Mouse (Mus musculus): ENCODE results near the gene Prc1. TPM values are rescaled to one million over a fixed set of nuclear protein-coding genes. Genes with fewer than 3 reads are reported as not detected.

Prc1 gene
- polyA plus RNA-seq, 2 experiments, result 79.9 to 111 TPM

GRCm38 (mm10) chr7:80315733-80316132 is 21.5 kb downstream of the Prc1 start:
- ATAC-seq (ENCODE audit: low FRiP score, low read depth) (no peak), DNase-seq (ENCODE audit: low spot score) (no peak)
- no peak for TF ChIP-seq POLR2A (IDR thresholded peaks at IDR 0.05; ENCODE audit: borderline replicate concordance, extremely low read depth, insufficient read depth, insufficient read length)
- Histone ChIP-seq H3K4me2 (replicated peaks; ENCODE audit: low read depth, low read length, severe bottlenecking) (no peak overlapping the region), H3K4me3 (replicated peaks; ENCODE audit: low read length) (no peak overlapping the region), H3K36me3 (ENCODE audit: control insufficient read depth, insufficient read depth, low read length) (peaks cover 74% of the 10 kb centered on the region), H3K27me3 (ENCODE audit: control insufficient read depth, insufficient read depth, low read length) (no peaks in the 10 kb centered on the region), H3K4me1 (ENCODE audit: control insufficient read depth, insufficient read depth, low read length) (no peaks in the 10 kb centered on the region), H3K27ac (replicated peaks; ENCODE audit: low read depth, low read length) (no peak overlapping the region), H3K9ac (ENCODE audit: low read depth, low read length, severe bottlenecking) (no peak overlapping the region), H3K9me3 (ENCODE audit: control insufficient read depth, low read length) (no peaks in the 10 kb centered on the region)
- 86% methylated on average over 2 of the region's 2 CpGs for WGBS

- no peak overlapping the region for H3K27ac ChIP-seq (replicated peaks; ENCODE audit: low read depth, low read length)
- ATAC-seq (ENCODE audit: low FRiP score, low read depth) (no peak), DNase-seq (ENCODE audit: low spot score) (no peak)
- no peak overlapping the region for H3K4me2 ChIP-seq (replicated peaks; ENCODE audit: low read depth, low read length, severe bottlenecking)
- H3K4me3 ChIP-seq (replicated peaks; ENCODE audit: low read length), result no peak overlapping the region
- WGBS, result 58% methylated on average over 1 of the region's 1 CpGs
- no peaks in the 10 kb centered on the region for H3K27me3 ChIP-seq (ENCODE audit: control insufficient read depth, insufficient read depth, low read length)
- no peaks in the 10 kb centered on the region for H3K9me3 ChIP-seq (ENCODE audit: control insufficient read depth, low read length)
- TF ChIP-seq POLR2A (IDR thresholded peaks at IDR 0.05; ENCODE audit: borderline replicate concordance, extremely low read depth, insufficient read depth, insufficient read length), result no peak
- H3K9ac ChIP-seq (ENCODE audit: low read depth, low read length, severe bottlenecking), result no peak overlapping the region
- H3K4me1 ChIP-seq (ENCODE audit: control insufficient read depth, insufficient read depth, low read length), result no peaks in the 10 kb centered on the region
- H3K36me3 ChIP-seq (ENCODE audit: control insufficient read depth, insufficient read depth, low read length), result peaks cover 61% of the 10 kb centered on the region
These were observed 23.3 kb downstream of the Prc1 start for GRCm38 (mm10) chr7:80317439-80318115.

- H3K9ac ChIP-seq (ENCODE audit: low read depth, low read length, severe bottlenecking), result no peak overlapping the region
- peaks cover 50% of the 10 kb centered on the region for H3K36me3 ChIP-seq (ENCODE audit: control insufficient read depth, insufficient read depth, low read length)
- no peak overlapping the region for H3K27ac ChIP-seq (replicated peaks; ENCODE audit: low read depth, low read length)
- WGBS, result 87% methylated on average over 4 of the region's 4 CpGs
- H3K4me1 ChIP-seq (ENCODE audit: control insufficient read depth, insufficient read depth, low read length), result peaks cover 8% of the 10 kb centered on the region
- H3K4me3 ChIP-seq (replicated peaks; ENCODE audit: low read length), result no peak overlapping the region
- no peak for TF ChIP-seq POLR2A (IDR thresholded peaks at IDR 0.05; ENCODE audit: borderline replicate concordance, extremely low read depth, insufficient read depth, insufficient read length)
- no peak for DNase-seq (ENCODE audit: low spot score)
- no peaks in the 10 kb centered on the region for H3K27me3 ChIP-seq (ENCODE audit: control insufficient read depth, insufficient read depth, low read length)
- peak; percentile 38; the same call in 1 of the 2 replicates for ATAC-seq (ENCODE audit: low FRiP score, low read depth)
- no peaks in the 10 kb centered on the region for H3K9me3 ChIP-seq (ENCODE audit: control insufficient read depth, low read length)
- H3K4me2 ChIP-seq (replicated peaks; ENCODE audit: low read depth, low read length, severe bottlenecking), result no peak overlapping the region
These were observed 24.4 kb downstream of the Prc1 start for GRCm38 (mm10) chr7:80318670-80319069.

GRCm38 (mm10) chr7:80319846-80320496 is 25.7 kb downstream of the Prc1 start:
- peaks cover 8% of the 10 kb centered on the region for H3K4me1 ChIP-seq (ENCODE audit: control insufficient read depth, insufficient read depth, low read length)
- H3K27me3 ChIP-seq (ENCODE audit: control insufficient read depth, insufficient read depth, low read length), result no peaks in the 10 kb centered on the region
- H3K27ac ChIP-seq (replicated peaks; ENCODE audit: low read depth, low read length), result no peak overlapping the region
- peaks cover 38% of the 10 kb centered on the region for H3K36me3 ChIP-seq (ENCODE audit: control insufficient read depth, insufficient read depth, low read length)
- no peak overlapping the region for H3K4me2 ChIP-seq (replicated peaks; ENCODE audit: low read depth, low read length, severe bottlenecking)
- H3K9me3 ChIP-seq (ENCODE audit: control insufficient read depth, low read length), result no peaks in the 10 kb centered on the region
- no peak overlapping the region for H3K4me3 ChIP-seq (replicated peaks; ENCODE audit: low read length)
- no peak for TF ChIP-seq POLR2A (IDR thresholded peaks at IDR 0.05; ENCODE audit: borderline replicate concordance, extremely low read depth, insufficient read depth, insufficient read length)
- WGBS, result 66% methylated on average over 19 of the region's 19 CpGs
- DNase-seq (ENCODE audit: low spot score) (no peak), ATAC-seq (ENCODE audit: low FRiP score, low read depth) (no peak)
- no peak overlapping the region for H3K9ac ChIP-seq (ENCODE audit: low read depth, low read length, severe bottlenecking)

GRCm38 (mm10) chr7:80323336-80323735 is 29.1 kb downstream of the Prc1 start:
- no peak for DNase-seq (ENCODE audit: low spot score)
- ATAC-seq (ENCODE audit: low FRiP score, low read depth), result no peak

More at GRCm38 (mm10) chr7:80323336-80323735, 29.1 kb downstream of the Prc1 start:
- WGBS, result 13% methylated on average over 8 of the region's 8 CpGs
- H3K27me3 ChIP-seq (ENCODE audit: control insufficient read depth, insufficient read depth, low read length), result no peaks in the 10 kb centered on the region
- H3K9me3 ChIP-seq (ENCODE audit: control insufficient read depth, low read length), result no peaks in the 10 kb centered on the region
- peaks cover 8% of the 10 kb centered on the region for H3K4me1 ChIP-seq (ENCODE audit: control insufficient read depth, insufficient read depth, low read length)
- H3K9ac ChIP-seq (ENCODE audit: low read depth, low read length, severe bottlenecking), result peak overlapping the region; percentile 57
- no peak for TF ChIP-seq POLR2A (IDR thresholded peaks at IDR 0.05; ENCODE audit: borderline replicate concordance, extremely low read depth, insufficient read depth, insufficient read length)
- peak overlapping the region; percentile 89 for H3K4me2 ChIP-seq (replicated peaks; ENCODE audit: low read depth, low read length, severe bottlenecking)
- peak overlapping the region; percentile 70 for H3K27ac ChIP-seq (replicated peaks; ENCODE audit: low read depth, low read length)
- peaks cover 43% of the 10 kb centered on the region for H3K36me3 ChIP-seq (ENCODE audit: control insufficient read depth, insufficient read depth, low read length)
- peak overlapping the region; percentile 63 for H3K4me3 ChIP-seq (replicated peaks; ENCODE audit: low read length)

All from limb, embryonic 14.5 days (tissue).